Mouse (Mus musculus) erythroblast, embryonic 14.5 days (primary cell): ENCODE measurements at regions not wholly inside any gene's neighbourhood (a gene's known extent, or its start where the extent isn't known, plus 50 kb on each side); places are given as distances from the start of the nearest gene placed in this dataset.
"Not testable (repeated sequence)": the region's sequence is repeated elsewhere in the genome, so short reads cannot be mapped to it uniquely, and the experiment has no call there.

Experiments
- H3K27me3 ChIP-seq: 2 replicates; pipeline ENCODE4 v1.6.1; 2012; ENCODE audit warnings: inconsistent platforms; ENCODE audit not compliant: control insufficient read depth
- H3K36me3 ChIP-seq: 2 replicates; pipeline ENCODE4 v1.6.1; 2012; ENCODE audit warnings: mild to moderate bottlenecking, inconsistent platforms; ENCODE audit not compliant: control insufficient read depth
- H3K4me1 ChIP-seq: 2 replicates; pipeline ENCODE4 v1.6.1; 2012; ENCODE audit warnings: inconsistent platforms; ENCODE audit not compliant: control insufficient read depth
- H3K4me3 ChIP-seq: replicated peaks from 2 replicates; pipeline ENCODE3; 2012; ENCODE audit warnings: moderate library complexity, mild to moderate bottlenecking, inconsistent platforms
- H3K9me3 ChIP-seq: 2 replicates; pipeline ENCODE4 v1.6.1; 2012; ENCODE audit warnings: low read length, inconsistent platforms, mixed read lengths; ENCODE audit not compliant: control insufficient read depth
- GATA1 ChIP-seq: IDR thresholded peaks from 2 replicates; pipeline ENCODE4 v1.6.1; 2012; ENCODE audit warnings: low read length, inconsistent platforms, mixed read lengths
- TAL1 ChIP-seq: IDR thresholded peaks from 3 replicates; pipeline ENCODE4 v1.6.1; 2012; ENCODE audit warnings: low read length, inconsistent platforms, mixed read lengths

DNA sequence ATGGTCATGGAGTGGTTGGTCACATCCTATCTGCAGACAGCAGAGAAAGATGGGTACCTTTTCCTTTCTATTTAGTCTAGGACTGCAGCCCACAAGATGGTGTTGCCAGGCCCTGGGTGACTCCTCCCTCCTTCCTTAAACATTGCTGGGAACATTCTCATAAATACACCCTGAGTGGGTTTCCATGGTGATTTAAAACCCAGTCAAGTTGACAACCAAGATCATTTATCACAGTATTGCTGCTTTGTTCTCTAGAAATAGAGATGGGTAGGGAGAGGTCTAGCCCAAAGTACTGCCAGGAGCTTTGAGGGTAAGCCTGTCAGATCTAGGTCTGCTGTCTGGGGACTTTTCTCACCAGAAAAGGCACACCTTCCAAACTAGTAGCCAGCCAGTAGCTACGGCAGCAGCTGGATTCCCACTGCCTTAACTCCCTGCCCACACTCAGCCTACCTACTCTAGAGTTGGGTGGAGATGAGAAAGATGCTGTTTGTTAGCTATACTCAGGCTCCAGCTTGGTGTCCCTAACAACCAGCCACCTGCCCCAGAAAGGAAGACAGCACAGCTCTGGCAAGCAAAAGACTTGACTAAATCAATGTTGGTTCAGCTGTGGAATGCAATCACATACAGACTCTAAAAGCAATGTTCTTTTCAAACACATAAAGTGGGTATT lies 470.4 kb upstream of the Ercc4 start:
- no peaks in the 10 kb centered on the region for H3K4me1 ChIP-seq
- TF ChIP-seq TAL1 = no peak
- no peak for TF ChIP-seq GATA1

DNA sequence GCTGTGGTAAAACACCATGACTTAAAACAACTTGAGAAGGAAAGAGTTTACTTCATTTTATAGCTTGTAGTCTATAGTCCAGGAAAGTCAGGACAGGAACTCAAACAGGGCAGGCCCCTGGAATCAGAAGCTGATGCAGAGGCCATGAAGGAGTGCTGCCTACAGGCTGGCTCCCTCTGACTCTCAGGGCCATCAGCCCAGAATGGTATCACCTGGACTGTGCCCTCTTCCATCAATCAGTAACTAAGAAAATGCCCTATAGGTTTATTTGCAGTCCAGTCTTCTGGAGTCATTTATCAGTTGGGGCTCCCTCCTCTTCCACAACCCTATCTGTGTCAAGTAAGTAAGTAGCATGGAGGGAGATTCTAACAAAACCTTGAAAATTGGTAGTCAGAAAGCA lies 466.4 kb upstream of the Ercc4 start:
- no peaks in the 10 kb centered on the region for H3K27me3 ChIP-seq
- H3K9me3 ChIP-seq = no peaks in the 10 kb centered on the region
- no peaks in the 10 kb centered on the region for H3K36me3 ChIP-seq
- H3K4me3 ChIP-seq = no peak overlapping the region
- no peaks in the 10 kb centered on the region for H3K4me1 ChIP-seq
- no peak for TF ChIP-seq GATA1
- no peak for TF ChIP-seq TAL1

More for the DNA sequence above, 470.4 kb upstream of the Ercc4 start:
- no peaks in the 10 kb centered on the region for H3K36me3 ChIP-seq
- H3K9me3 ChIP-seq = no peaks in the 10 kb centered on the region
- H3K27me3 ChIP-seq = no peaks in the 10 kb centered on the region
- no peak overlapping the region for H3K4me3 ChIP-seq

DNA sequence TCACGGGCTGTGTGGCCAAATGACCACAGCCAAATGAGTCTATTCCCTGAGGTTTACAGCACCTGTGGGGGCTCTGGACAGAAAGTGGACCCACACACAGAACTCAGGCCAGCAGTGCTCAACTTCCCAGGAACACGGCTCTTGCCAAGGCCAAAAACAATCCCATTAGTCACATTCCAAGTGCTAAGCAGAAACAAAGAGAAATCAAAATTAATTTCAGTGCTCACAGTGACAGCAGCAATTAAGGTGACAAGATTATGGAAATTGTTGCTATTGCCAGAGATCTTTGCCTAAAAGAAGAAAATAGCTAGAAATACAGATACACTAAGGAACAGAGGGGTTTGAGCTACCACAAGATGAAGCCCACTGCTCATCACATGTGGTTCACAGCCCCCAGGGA lies 464.9 kb upstream of the Ercc4 start:
- H3K27me3 ChIP-seq = no peaks in the 10 kb centered on the region
- no peaks in the 10 kb centered on the region for H3K36me3 ChIP-seq
- H3K4me3 ChIP-seq = no peak overlapping the region
- TF ChIP-seq GATA1 = no peak
- no peaks in the 10 kb centered on the region for H3K9me3 ChIP-seq
- no peaks in the 10 kb centered on the region for H3K4me1 ChIP-seq

DNA sequence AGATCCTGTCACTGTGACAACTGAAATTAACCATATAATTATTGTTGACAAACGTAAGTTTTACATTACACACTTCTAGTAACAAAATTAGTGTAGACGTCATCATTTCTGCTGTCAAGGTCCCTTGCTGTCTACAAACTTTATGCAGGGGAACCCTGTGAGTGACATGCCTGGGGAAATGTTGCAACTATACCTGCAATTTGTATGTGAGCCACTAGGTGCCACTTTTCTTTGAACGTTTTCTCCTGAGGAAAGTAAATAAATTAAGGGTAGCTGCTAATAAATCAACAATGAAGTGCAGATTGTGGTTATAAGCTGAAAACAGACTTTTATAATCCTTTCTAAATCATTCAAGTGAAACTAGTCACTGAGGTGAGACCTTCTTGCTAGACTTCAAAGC lies 457.3 kb upstream of the Ercc4 start:
- Histone ChIP-seq H3K4me1 (no peaks in the 10 kb centered on the region), H3K9me3 (no peaks in the 10 kb centered on the region), H3K4me3 (no peak overlapping the region), H3K27me3 (no peaks in the 10 kb centered on the region), H3K36me3 (no peaks in the 10 kb centered on the region)
- TF ChIP-seq GATA1 (no peak), TAL1 (no peak)

DNA sequence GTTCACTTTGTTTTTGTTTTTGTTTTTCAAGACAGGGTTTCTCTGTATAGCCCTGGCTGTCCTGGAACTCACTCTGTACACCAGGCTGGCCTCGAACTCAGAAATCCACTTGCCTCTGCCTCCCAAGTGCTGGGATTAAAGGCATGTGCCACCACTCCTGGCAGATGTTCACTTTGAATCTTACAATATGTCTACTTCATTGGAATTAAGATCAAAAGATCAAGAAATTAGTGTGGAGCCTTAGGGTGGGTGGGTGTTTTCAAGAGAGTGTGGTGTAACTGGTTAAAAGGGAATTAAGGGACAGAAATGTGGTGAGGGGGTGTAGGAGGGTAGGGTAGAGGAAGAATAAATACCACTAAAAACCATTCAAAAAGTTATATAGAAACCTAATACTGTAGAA lies 435.8 kb upstream of the Ercc4 start:
- not testable (repeated sequence) for H3K36me3 ChIP-seq, H3K4me1 ChIP-seq, H3K9me3 ChIP-seq, H3K4me3 ChIP-seq, H3K27me3 ChIP-seq

DNA sequence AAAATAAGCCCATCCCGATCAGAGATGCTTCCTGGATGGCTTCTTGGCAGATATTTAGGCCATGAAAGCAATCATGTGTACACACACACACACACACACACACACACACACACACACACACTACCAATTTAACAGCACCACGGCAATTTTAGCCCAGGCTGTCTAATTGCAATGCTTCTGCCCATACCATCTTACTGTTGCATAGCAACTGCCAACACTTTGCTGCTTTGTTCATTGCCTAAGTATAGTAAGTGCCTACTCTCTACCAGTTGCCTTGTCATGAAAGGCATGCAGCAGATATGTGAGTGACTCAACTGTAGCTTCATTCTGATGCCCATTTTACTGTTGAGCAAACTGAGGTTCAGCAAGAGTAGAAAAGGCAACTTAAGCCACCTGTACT lies 428.0 kb upstream of the Ercc4 start:
- TF ChIP-seq TAL1 (no peak), GATA1 (no peak)
- no peaks in the 10 kb centered on the region; the same call in 1 of the 2 replicates for H3K4me1 ChIP-seq

DNA sequence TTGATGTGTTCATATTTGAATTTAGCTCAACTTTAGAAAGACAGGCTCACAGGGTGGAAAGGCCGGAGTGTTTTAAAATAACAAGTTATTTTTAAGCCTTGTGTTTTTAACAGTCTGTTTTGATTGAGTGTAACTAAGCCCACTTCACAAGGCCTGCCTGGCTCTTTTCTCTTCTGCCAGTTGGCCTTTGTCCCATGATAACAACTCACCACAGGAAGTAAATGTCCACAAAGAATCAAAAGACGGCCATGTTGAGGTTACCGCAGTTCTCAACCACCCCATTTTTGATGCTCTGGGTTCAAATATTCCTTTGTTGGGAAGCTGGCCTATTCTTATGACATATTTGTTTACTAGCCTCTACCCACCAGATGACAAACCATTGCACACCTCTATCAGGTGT lies 423.7 kb upstream of the Ercc4 start:
- no peaks in the 10 kb centered on the region for H3K36me3 ChIP-seq
- H3K4me3 ChIP-seq = no peak overlapping the region
- H3K9me3 ChIP-seq = no peaks in the 10 kb centered on the region
- no peaks in the 10 kb centered on the region; the same call in 1 of the 2 replicates for H3K4me1 ChIP-seq
- H3K27me3 ChIP-seq = no peaks in the 10 kb centered on the region
- TF ChIP-seq GATA1 (no peak), TAL1 (no peak)

More for the DNA sequence above, 428.0 kb upstream of the Ercc4 start:
- no peaks in the 10 kb centered on the region for H3K36me3 ChIP-seq
- no peaks in the 10 kb centered on the region for H3K9me3 ChIP-seq
- H3K4me3 ChIP-seq = no peak overlapping the region
- H3K27me3 ChIP-seq = no peaks in the 10 kb centered on the region

DNA sequence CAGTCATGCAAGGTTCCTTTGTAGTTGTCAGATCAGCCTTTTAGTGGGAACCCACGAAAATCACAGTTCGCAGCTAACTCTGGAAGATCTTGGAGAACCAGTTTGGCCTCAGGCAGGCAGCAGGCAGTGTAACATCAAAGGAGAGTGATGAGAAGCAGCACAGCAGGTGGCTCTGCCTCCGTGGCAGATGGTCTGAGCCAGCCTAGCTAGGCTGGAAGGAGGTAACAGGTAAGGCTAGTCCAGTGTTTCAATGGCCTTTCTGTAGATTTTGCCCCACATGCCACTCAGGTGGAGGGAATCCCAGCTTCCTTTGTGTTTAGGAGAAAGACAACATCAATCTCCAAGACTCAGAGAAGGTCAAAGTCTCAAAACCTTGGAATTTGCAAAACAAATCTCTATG lies 417.7 kb upstream of the Ercc4 start:
- no peak for TF ChIP-seq TAL1
- no peak for TF ChIP-seq GATA1
- peaks cover 19% of the 10 kb centered on the region for H3K4me1 ChIP-seq
- no peaks in the 10 kb centered on the region for H3K36me3 ChIP-seq
- no peaks in the 10 kb centered on the region for H3K27me3 ChIP-seq
- no peaks in the 10 kb centered on the region for H3K9me3 ChIP-seq
- H3K4me3 ChIP-seq = no peak overlapping the region

DNA sequence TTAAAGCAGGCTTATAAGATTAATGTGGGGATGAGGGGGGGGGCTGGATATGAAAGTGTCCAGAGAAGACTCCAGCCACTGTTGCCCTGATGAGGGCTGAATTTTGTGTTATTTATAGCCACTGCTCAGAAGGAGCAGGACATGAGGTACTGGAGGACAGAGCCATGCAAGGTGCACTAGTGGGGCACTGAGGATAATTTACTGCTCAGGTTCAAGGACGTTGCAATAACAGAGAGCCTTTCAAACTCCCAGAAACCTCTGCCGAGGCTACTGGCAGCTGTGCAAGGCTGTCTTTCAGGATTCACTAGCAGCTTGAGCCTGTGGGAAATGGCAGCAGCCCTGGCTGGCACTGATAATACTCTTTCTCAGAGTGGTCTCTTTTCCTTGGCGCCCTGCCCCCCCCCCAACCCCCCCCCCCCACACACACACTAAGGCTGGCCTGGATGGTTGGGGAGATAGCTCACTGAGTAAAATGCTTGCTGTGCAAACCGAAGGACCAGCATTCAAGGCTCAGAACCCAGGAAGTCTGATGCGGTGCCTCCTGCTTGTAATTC lies 416.7 kb upstream of the Ercc4 start:
- Histone ChIP-seq H3K9me3 (no peaks in the 10 kb centered on the region), H3K27me3 (no peaks in the 10 kb centered on the region), H3K4me3 (no peak overlapping the region), H3K36me3 (no peaks in the 10 kb centered on the region), H3K4me1 (peaks cover 29% of the 10 kb centered on the region)
- TF ChIP-seq TAL1 (no peak), GATA1 (no peak)

DNA sequence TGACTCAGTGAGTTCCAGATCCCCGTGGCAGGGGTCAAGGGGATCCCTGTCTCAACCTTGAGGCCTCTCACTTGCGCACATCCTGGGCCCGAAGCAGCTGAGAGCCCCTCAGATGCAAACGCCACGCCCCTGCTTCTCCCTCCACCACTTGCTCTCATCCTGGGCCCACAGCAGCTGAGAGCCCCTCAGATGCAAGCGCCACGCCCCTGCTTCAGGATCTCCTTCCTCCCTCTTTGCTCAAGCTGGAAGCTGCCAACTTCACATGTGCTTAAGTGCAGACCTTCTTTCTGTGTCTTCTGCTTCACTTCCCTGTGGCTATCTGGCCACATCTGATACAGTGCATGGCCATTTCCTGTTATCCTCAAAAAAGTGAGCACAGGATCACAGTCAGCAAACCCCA lies 416.1 kb upstream of the Ercc4 start:
- H3K4me3 ChIP-seq = no peak overlapping the region
- peaks cover 34% of the 10 kb centered on the region for H3K4me1 ChIP-seq
- H3K9me3 ChIP-seq = no peaks in the 10 kb centered on the region
- H3K27me3 ChIP-seq = no peaks in the 10 kb centered on the region
- H3K36me3 ChIP-seq = no peaks in the 10 kb centered on the region
- TF ChIP-seq GATA1 (no peak), TAL1 (no peak)
